Mouse (Mus musculus): Measurements from ENCODE around the gene Bglap. TPM values are rescaled to one million over a fixed set of nuclear protein-coding genes. Genes with fewer than 3 reads are reported as not detected.
"Not testable (repeated sequence)": the region's sequence is repeated elsewhere in the genome, so short reads cannot be mapped to it uniquely, and the experiment has no call there.

Bglap gene
- polyA plus RNA-seq, 2 experiments: 0.94 to 3.1 TPM

- not testable (repeated sequence) for H3K4me1 ChIP-seq (ENCODE audit: control insufficient read depth, insufficient read depth, low read length); H3K36me3 ChIP-seq (ENCODE audit: control insufficient read depth, insufficient read depth, low read length); H3K27me3 ChIP-seq (ENCODE audit: control insufficient read depth, insufficient read depth, low read length); H3K9me3 ChIP-seq (ENCODE audit: control insufficient read depth, low read length)
- peak overlapping the region; percentile 30 for H3K4me2 ChIP-seq (replicated peaks; ENCODE audit: low read depth, low read length, severe bottlenecking)
- 13% methylated on average over 16 of the region's 19 CpGs for WGBS
- ATAC-seq (ENCODE audit: low FRiP score, low read depth) (peak; percentile 92), DNase-seq (ENCODE audit: low spot score) (peak; percentile 64)
- peak overlapping the region; percentile 34; the same call in 1 of the 2 replicates for H3K9ac ChIP-seq (ENCODE audit: low read depth, low read length, severe bottlenecking)
- peak overlapping the region; percentile 6 for H3K4me3 ChIP-seq (replicated peaks; ENCODE audit: low read length)
- H3K27ac ChIP-seq (replicated peaks; ENCODE audit: low read depth, low read length): 0 out of 2 replicates have a peak overlapping the region, but pooled peaks have one; percentile 26
- TF ChIP-seq POLR2A (IDR thresholded peaks at IDR 0.05; ENCODE audit: borderline replicate concordance, extremely low read depth, insufficient read depth, insufficient read length): peak; percentile 76; the same call in 1 of the 2 replicates
Observed at GRCm38 (mm10) chr3:88375750-88376626, 8.3 kb downstream of the Bglap start.

- not testable (repeated sequence) for ATAC-seq (ENCODE audit: low FRiP score, low read depth); H3K36me3 ChIP-seq (ENCODE audit: control insufficient read depth, insufficient read depth, low read length); H3K4me2 ChIP-seq (replicated peaks; ENCODE audit: low read depth, low read length, severe bottlenecking); H3K27me3 ChIP-seq (ENCODE audit: control insufficient read depth, insufficient read depth, low read length); H3K4me3 ChIP-seq (replicated peaks; ENCODE audit: low read length); H3K9ac ChIP-seq (ENCODE audit: low read depth, low read length, severe bottlenecking); H3K9me3 ChIP-seq (ENCODE audit: control insufficient read depth, low read length); DNase-seq (ENCODE audit: low spot score); H3K4me1 ChIP-seq (ENCODE audit: control insufficient read depth, insufficient read depth, low read length); H3K27ac ChIP-seq (replicated peaks; ENCODE audit: low read depth, low read length)
- WGBS: 91% methylated on average over 9 of the region's 9 CpGs
Observed at GRCm38 (mm10) chr3:88372643-88373042, 11.6 kb downstream of the Bglap start, which contains the start of gene Bglap3. Gene Bglap3, minus strand, starts transcription at chr3:88372743.

DNA sequence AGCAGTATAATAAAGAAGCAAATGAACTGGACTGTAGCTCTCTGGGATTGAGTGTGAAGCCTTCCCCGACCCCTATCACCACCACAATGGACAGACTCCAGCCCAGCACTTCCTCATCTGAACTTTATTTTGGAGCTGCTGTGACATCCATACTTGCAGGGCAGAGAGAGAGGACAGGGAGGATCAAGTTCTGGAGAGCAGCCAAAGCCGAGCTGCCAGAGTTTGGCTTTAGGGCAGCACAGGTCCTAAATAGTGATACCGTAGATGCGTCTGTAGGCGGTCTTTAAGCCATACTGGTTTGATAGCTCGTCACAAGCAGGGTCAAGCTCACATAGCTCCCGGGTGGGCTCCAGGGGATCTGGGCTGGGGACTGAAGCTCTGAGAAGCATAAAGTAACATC lies 15.8 kb downstream of the Bglap start:
- not testable (repeated sequence) for H3K27ac ChIP-seq (replicated peaks; ENCODE audit: low read depth, low read length); DNase-seq (ENCODE audit: low spot score); H3K9ac ChIP-seq (ENCODE audit: low read depth, low read length, severe bottlenecking); H3K9me3 ChIP-seq (ENCODE audit: control insufficient read depth, low read length); H3K4me1 ChIP-seq (ENCODE audit: control insufficient read depth, insufficient read depth, low read length); H3K4me2 ChIP-seq (replicated peaks; ENCODE audit: low read depth, low read length, severe bottlenecking); H3K4me3 ChIP-seq (replicated peaks; ENCODE audit: low read length); ATAC-seq (ENCODE audit: low FRiP score, low read depth); H3K36me3 ChIP-seq (ENCODE audit: control insufficient read depth, insufficient read depth, low read length)
- H3K27me3 ChIP-seq (ENCODE audit: control insufficient read depth, insufficient read depth, low read length): peaks cover 16% of the 10 kb centered on the region
- WGBS: 79% methylated on average over 6 of the region's 7 CpGs

GRCm38 (mm10) chr3:88367517-88367916 lies 16.7 kb downstream of the Bglap start:
- 43% methylated on average over 3 of the region's 7 CpGs for WGBS
- not testable (repeated sequence) for DNase-seq (ENCODE audit: low spot score); H3K27ac ChIP-seq (replicated peaks; ENCODE audit: low read depth, low read length); H3K4me2 ChIP-seq (replicated peaks; ENCODE audit: low read depth, low read length, severe bottlenecking); H3K36me3 ChIP-seq (ENCODE audit: control insufficient read depth, insufficient read depth, low read length); H3K9me3 ChIP-seq (ENCODE audit: control insufficient read depth, low read length); H3K4me1 ChIP-seq (ENCODE audit: control insufficient read depth, insufficient read depth, low read length); H3K9ac ChIP-seq (ENCODE audit: low read depth, low read length, severe bottlenecking); H3K4me3 ChIP-seq (replicated peaks; ENCODE audit: low read length)
- H3K27me3 ChIP-seq (ENCODE audit: control insufficient read depth, insufficient read depth, low read length): peaks cover 16% of the 10 kb centered on the region
- ATAC-seq (ENCODE audit: low FRiP score, low read depth): 0 out of 2 replicates have a peak, but pooled peaks have one; percentile 2

DNA sequence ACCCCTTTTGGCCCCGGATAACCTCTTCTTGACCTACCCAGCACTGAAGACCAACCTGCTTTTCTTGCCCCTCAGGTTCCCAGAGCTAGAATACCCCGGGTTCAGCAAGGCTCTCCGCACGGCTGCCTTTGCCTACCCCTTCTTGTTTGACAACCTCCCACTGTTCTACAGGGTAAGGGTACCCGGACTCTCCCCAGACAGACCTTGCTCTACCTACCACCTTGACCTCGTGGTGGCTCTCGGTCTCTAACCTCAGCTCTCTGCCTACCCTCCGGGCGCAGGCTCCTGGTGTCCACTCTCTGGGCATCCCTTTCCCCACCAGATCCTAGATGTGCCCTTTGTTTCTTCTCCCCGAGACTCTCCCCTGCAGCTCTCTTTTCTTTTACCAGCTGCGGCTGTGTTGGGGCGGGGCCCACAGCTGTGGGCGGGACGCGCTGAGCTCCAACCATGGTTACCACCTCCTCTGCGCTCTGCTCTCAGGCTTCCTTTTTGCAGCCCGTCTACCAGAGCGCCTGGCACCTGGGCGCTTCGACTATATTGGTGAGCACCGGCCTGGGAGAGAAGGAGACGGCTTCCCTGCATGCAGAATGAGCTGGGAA lies 17.3 kb downstream of the Bglap start:
- Histone ChIP-seq H3K27me3 (ENCODE audit: control insufficient read depth, insufficient read depth, low read length) (peaks cover 16% of the 10 kb centered on the region), H3K4me3 (replicated peaks; ENCODE audit: low read length) (0 out of 2 replicates have a peak overlapping the region, but pooled peaks have one; percentile 11), H3K4me2 (replicated peaks; ENCODE audit: low read depth, low read length, severe bottlenecking) (peak overlapping the region; percentile 37)
- not testable (repeated sequence) for H3K9ac ChIP-seq (ENCODE audit: low read depth, low read length, severe bottlenecking); H3K4me1 ChIP-seq (ENCODE audit: control insufficient read depth, insufficient read depth, low read length); H3K27ac ChIP-seq (replicated peaks; ENCODE audit: low read depth, low read length); H3K36me3 ChIP-seq (ENCODE audit: control insufficient read depth, insufficient read depth, low read length); DNase-seq (ENCODE audit: low spot score); H3K9me3 ChIP-seq (ENCODE audit: control insufficient read depth, low read length)
- ATAC-seq (ENCODE audit: low FRiP score, low read depth): peak; percentile 81
- 3% methylated on average over 15 of the region's 22 CpGs for WGBS
